Mouse (Mus musculus) erythroblast, embryonic 14.5 days (primary cell): ENCODE data around the gene Hexim1.

Experiments
- GATA1 ChIP-seq: IDR thresholded peaks from 2 replicates; pipeline ENCODE4 v1.6.1; 2012; ENCODE audit warnings: low read length, inconsistent platforms, mixed read lengths
- TAL1 ChIP-seq: IDR thresholded peaks from 3 replicates; pipeline ENCODE4 v1.6.1; 2012; ENCODE audit warnings: low read length, inconsistent platforms, mixed read lengths

DNA sequence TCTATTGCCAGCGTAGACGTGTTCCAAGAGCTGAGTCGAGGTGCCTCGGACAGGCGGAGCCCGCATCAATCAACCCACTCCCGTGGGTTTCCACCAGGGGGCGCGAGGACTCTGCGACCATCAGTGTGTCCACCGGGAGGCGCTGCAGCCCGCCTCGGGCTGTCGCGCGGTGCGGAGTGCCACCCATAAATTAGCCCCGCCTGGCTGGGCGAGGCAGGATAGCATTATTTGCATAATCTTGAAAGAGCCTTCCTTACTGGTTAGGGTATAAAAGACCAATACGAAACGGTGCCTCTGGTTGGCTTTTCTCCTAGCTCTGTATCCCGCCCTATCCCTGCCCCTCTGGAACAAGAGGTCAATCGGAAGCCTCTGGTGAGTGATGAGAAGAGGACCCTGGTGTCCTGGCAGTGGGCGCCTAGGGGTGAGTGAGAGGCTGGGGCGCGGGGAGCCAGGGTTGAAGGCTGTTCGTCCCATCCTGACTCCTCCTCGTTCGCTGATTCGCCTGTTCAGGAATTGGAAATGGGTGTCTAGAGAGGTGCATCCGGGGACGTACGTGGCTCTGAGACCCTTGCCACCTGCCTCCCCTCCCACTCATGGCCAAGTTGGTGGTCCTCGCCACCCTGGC, 13.2 kb upstream of the Hexim1 start:
- TF ChIP-seq TAL1 = no peak
- no peak for TF ChIP-seq GATA1
